Mouse (Mus musculus): ENCODE measurements around the gene E2f6.

The E2f6 gene

GRCm38 (mm10) chr12:16810525-16811431 is at the start of gene E2f6:
Gene E2f6, plus strand, starts transcription at chr12:16810963.
- in situ Hi-C loops (cut with MboI; ENCODE audit: unreplicated experiment in 2 of 2) = loop anchor here (5.0 to 10.0 kb wide), 4 partner anchors 57 to 452 kb away; partner anchors contain the start of gene 2410004P03Rik (in 2 of the 2)

DNA sequence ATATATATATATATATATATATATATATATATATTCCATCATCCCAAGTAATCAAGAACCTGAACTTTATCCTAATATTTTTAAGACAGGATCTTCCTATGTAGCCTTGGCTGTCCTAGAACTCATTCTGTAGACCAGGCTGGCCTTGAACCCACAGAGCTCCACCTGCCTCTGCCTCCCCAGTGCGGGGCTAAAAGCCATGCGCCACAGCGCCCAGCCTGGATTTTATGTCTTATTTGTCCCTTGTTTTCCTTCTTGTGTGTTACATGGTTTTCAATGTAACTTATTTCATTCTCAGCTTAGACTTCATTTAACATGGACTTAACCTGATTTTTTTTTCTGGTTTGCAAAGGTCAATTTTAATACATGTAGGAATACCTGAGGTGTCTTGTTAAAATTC is 49.3 kb upstream of the E2f6 start:
- in situ Hi-C loops (cut with MboI; ENCODE audit: unreplicated experiment in 2 of 2) = loop anchor here in 1 of 2 experiments (25.0 kb wide), 1 partner anchor 199 kb away; no protein-coding TSS in a partner anchor

DNA sequence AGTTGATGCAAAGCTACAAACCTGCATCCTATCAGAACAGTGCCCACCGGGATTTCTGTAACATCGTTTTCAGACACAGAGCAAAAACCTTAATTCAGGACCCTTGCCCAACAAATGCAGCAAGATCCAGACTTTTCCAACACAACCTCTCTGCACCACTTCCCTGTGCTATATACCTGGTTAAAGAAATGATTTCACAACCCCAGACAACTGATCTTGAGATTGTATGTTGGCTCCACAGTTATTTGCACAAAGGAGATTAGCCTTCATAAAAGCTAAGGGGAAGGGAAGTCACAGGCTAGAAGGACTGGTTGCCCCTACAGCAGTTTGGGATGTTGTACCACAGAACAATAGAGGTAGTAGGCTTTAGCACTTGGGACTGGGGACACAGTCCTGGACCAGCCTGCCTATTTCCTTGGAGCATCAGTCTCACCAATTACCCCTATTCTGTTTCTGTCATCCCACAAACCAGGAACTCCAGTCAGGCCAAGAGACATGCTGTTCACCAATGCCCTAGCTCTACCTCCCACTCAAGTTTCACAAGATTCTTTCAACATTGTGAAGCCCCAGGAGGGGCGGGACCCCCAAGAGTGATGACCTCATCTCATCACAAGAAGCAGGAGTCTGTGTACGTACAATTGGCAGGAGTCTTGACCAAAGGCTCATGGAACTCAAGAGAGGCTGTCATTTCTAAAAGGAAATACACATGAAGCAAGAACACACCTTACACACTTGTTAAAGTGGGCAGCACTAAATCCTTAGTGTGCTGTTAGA is 46.9 kb upstream of the E2f6 start:
- in situ Hi-C loops (cut with MboI; ENCODE audit: unreplicated experiment in 2 of 2) = loop anchor here in 1 of 2 experiments (25.0 kb wide), 1 partner anchor 202 kb away; no protein-coding TSS in a partner anchor

GRCm38 (mm10) chr12:16764776-16765445 is 45.9 kb upstream of the E2f6 start:
- in situ Hi-C loops (cut with MboI; ENCODE audit: unreplicated experiment in 2 of 2) = loop anchor here in 1 of 2 experiments (25.0 kb wide), 1 partner anchor 203 kb away; no protein-coding TSS in a partner anchor

DNA sequence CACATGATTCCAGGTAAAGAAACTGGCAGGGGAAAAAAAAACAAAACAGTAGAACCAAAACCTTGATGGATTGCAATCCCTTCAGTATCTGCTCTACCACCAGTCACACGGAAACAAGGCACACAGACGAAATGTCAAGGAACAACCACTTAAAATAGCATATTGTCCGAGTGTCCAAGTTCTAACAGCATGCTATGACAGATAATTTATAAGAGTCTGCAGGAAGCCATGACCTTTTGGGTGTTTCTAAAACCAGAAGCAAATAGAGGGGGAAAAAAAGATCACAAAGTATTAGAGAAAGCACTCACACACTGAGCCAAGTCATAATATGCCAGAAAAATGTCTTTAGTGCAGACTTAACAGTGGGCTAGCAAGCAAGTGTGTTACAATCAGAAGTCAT is 42.5 kb upstream of the E2f6 start:
- in situ Hi-C loops (cut with MboI; ENCODE audit: unreplicated experiment in 2 of 2) = loop anchor here in 1 of 2 experiments (25.0 kb wide), 1 partner anchor 206 kb away; no protein-coding TSS in a partner anchor

- in situ Hi-C loops (cut with MboI; ENCODE audit: unreplicated experiment in 2 of 2) = loop anchor here in 1 of 2 experiments (25.0 kb wide), 1 partner anchor 206 kb away; no protein-coding TSS in a partner anchor
Measured at GRCm38 (mm10) chr12:16768711-16769110, 42.1 kb upstream of the E2f6 start.

- in situ Hi-C loops (cut with MboI; ENCODE audit: unreplicated experiment in 2 of 2) = loop anchor here in 1 of 2 experiments (25.0 kb wide), 1 partner anchor 207 kb away; no protein-coding TSS in a partner anchor
Measured at GRCm38 (mm10) chr12:16769601-16770165, 41.1 kb upstream of the E2f6 start.

DNA sequence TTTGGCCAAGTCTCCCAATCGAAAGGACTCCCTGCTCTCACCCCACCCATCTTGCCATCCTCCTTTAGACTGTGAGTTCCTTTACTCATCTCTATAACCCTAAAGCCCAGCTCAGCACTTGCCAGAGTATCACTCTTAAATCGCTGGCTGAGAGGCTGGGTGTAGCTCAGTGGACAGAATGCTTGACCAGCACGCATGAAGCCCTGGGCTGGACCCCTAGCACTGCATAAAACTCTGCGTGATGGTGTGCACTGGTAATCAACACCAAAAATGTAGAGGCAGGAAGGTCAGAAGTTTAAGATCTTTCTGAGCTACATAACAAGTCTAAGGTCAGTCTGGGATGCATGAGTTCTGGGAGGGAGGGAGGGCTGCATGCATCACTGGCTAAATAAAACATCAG is 36.2 kb upstream of the E2f6 start:
- in situ Hi-C loops (cut with MboI; ENCODE audit: unreplicated experiment in 2 of 2) = loop anchor here in 1 of 2 experiments (25.0 kb wide), 1 partner anchor 212 kb away; no protein-coding TSS in a partner anchor

GRCm38 (mm10) chr12:16775351-16775750 is 35.4 kb upstream of the E2f6 start:
- in situ Hi-C loops (cut with MboI; ENCODE audit: unreplicated experiment in 2 of 2) = no loop called here

GRCm38 (mm10) chr12:16778523-16778922 is 32.2 kb upstream of the E2f6 start:
- in situ Hi-C loops (cut with MboI; ENCODE audit: unreplicated experiment in 2 of 2) = no loop called here

- in situ Hi-C loops (cut with MboI; ENCODE audit: unreplicated experiment in 2 of 2) = no loop called here
Measured at GRCm38 (mm10) chr12:16779165-16779564, 31.6 kb upstream of the E2f6 start.

DNA sequence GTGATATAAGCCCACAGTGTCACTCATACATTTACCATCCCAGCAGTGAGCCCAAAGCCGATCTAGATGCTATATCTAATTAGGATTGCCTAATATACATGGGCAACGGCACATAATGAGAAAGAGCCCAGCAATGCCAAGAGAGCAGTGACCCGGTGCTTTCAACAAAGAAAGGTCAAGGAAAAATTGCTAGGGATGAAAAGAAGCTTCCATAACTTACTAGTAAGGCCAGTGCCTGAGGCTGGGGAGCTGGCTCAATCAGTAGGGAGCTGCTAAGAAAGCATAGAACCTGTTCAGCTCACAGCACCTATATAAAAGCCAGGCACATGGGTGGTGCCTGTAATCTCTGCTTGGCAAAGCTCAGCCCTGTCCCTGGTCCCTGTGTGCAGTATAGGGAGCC is 30.4 kb upstream of the E2f6 start:
- in situ Hi-C loops (cut with MboI; ENCODE audit: unreplicated experiment in 2 of 2) = no loop called here

- in situ Hi-C loops (cut with MboI; ENCODE audit: unreplicated experiment in 2 of 2) = no loop called here
Measured at GRCm38 (mm10) chr12:16781034-16781746, 29.6 kb upstream of the E2f6 start.

DNA sequence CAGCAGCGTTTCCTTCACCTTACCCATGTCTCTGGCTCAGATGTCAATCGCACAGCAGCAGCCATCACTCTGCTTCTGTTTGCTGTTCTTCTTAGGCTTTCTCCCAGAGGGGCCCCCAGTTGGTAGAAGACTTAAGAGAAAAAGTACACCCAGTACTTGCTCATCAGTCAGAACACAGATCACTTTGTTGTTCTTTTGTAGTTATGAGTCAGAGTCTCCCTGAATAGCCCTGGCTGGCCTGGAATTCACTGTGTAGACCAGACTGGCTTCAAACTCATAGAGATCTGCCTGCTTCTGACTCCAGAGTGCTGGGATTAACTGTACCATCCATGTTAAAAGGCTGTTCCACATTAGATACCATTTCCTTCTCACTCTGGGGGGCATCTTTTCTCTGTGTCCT is 22.2 kb upstream of the E2f6 start:
- in situ Hi-C loops (cut with MboI; ENCODE audit: unreplicated experiment in 2 of 2) = no loop called here

DNA sequence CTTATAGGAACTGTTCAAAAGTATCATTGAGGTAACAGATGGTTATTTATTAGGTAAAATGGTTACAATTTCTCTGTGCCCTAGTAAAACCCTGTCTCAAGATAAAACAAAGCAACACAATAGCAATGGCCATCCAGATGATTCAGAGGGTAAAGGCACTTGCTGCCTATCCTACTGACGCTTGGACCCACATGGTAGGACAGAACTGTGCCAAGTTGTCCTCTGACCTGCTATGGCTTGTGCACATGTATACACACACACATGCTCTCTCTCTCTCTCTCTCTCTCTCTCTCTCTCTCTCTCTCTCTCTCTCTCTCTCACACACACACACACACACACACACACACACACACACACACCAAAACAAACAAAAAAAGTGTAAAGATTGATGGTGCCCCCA is 21.6 kb upstream of the E2f6 start:
- in situ Hi-C loops (cut with MboI; ENCODE audit: unreplicated experiment in 2 of 2) = no loop called here

DNA sequence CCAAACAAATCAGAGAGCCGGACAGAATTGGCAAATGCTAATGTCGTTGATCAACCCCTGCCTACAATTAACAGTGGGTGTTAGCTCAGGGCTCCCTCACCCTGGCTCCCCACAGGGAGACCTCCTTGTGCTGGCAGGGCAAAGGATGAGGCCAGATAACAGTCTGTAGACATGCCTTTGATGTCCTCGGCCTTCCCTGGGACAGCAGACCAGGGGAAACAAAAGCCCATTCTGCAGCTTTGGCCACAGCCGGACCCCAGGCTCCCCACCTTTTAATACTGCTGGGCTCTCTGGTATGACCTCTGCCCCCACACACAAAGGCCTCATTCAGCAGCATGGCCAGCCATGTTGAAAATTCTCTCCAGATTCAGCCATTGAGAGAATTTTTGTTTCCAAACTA is 21.0 kb upstream of the E2f6 start:
- in situ Hi-C loops (cut with MboI; ENCODE audit: unreplicated experiment in 2 of 2) = no loop called here

DNA sequence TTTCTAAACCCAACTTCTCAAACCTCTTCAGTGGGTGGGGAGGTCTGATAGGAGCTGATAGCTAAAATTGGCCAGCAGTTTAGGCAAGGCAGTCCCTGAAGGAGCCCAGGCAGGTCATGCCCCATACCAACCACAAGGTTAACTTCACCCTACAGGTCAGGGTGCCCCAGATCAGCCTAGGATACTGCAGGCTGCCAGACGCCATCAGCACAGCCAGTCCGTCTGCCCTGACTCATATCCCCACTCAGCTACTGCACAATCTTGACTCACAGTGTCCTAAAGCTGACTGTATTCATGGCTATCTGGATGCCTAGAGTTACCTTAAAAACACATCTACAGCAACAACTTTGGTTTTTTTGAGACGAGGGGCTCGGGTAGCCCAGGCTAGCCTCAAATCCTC is 20.3 kb upstream of the E2f6 start:
- in situ Hi-C loops (cut with MboI; ENCODE audit: unreplicated experiment in 2 of 2) = no loop called here

DNA sequence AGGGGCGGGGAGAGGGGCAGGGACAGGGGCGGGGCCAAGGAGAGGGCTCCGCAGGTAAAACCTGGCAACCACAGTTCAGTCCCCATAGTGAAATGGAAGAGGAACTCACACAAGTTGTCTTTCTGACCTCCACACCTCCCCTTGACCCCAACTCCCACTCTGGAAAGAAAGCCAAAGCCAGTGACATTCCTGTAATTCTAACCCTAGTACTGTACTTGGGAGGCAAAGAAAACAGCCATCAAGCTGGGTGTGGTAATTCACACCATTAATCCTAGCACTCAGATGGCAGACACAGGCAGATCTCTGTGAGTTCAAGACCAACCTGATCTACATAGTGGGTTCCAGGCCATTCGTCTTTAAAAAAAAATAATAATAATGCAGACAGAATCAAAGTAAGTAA is 17.4 kb upstream of the E2f6 start:
- in situ Hi-C loops (cut with MboI; ENCODE audit: unreplicated experiment in 2 of 2) = no loop called here

DNA sequence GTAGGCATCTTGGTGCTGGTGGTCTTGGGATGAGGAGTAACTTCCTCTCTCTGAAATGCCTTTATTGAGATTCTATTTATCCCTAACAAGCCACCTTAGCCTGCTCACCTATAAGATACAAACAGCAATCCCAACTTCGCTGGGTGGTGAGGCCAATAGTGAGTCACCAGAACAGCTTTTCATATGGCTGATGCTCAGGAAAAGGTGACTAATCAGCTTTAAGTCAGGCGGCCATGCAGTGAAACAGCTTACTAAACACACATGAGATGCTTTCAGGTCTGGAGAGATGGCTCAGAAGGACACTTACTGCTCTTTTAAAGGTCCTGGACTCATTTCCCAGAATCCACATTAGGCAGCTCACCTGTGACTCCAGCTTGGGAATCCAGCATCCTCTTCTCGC is 15.0 kb upstream of the E2f6 start:
- in situ Hi-C loops (cut with MboI; ENCODE audit: unreplicated experiment in 2 of 2) = no loop called here
